Mouse (Mus musculus) limb, embryonic 14.5 days (tissue): ENCODE results near the gene Parp16. TPM values are rescaled to one million over a fixed set of nuclear protein-coding genes. Genes with fewer than 3 reads are reported as not detected.

Source experiments
- ATAC-seq: fragments of 200-750 bp; cut with Nextera tagmentation; 2 replicates; pipeline ENCODE4 v1.8.0; 2017; ENCODE audit warnings: low read depth, moderate number of reproducible peaks, moderate TSS enrichment; ENCODE audit not compliant: low FRiP score
- DNase-seq: peaks from one replicate; pipeline ENCODE4 v3.0.0-alpha.2; 2015; ENCODE audit warnings: low spot score
- H3K27ac ChIP-seq: fragments of 300-500 bp; sonication (generic); replicated peaks from 2 replicates; pipeline ENCODE4 v1.5.1; 2014; ENCODE audit warnings: low read depth, mild to moderate bottlenecking, low read length, moderate library complexity, mixed read lengths
- H3K27me3 ChIP-seq: fragments of 300-500 bp; sonication (generic); 2 replicates; pipeline ENCODE4 v1.6.1; 2014; ENCODE audit warnings: low read length, mixed read lengths; ENCODE audit not compliant: control insufficient read depth, insufficient read depth
- H3K36me3 ChIP-seq: fragments of 300-500 bp; sonication (generic); 2 replicates; pipeline ENCODE4 v1.6.1; 2014; ENCODE audit warnings: mild to moderate bottlenecking, low read length, moderate library complexity, mixed read lengths; ENCODE audit not compliant: control insufficient read depth, insufficient read depth
- H3K4me1 ChIP-seq: fragments of 300-500 bp; sonication (generic); 2 replicates; pipeline ENCODE4 v1.6.1; 2014; ENCODE audit warnings: antibody characterized with exemption, low read length, mixed read lengths; ENCODE audit not compliant: control insufficient read depth, insufficient read depth
- H3K4me2 ChIP-seq: fragments of 300-500 bp; sonication (generic); replicated peaks from 2 replicates; pipeline ENCODE4 v1.6.1; 2014; ENCODE audit warnings: low read depth, mild to moderate bottlenecking, low read length, moderate library complexity; ENCODE audit not compliant: severe bottlenecking
- H3K4me3 ChIP-seq: fragments of 300-500 bp; sonication (generic); replicated peaks from 2 replicates; pipeline ENCODE4 v1.5.1; 2014; ENCODE audit warnings: low read length
- H3K9ac ChIP-seq: fragments of 300-500 bp; sonication (generic); 2 replicates; pipeline ENCODE4 v1.6.1; 2014; ENCODE audit warnings: mild to moderate bottlenecking, low read depth, low read length, moderate library complexity; ENCODE audit not compliant: severe bottlenecking
- H3K9me3 ChIP-seq: fragments of 300-500 bp; sonication (generic); 2 replicates; pipeline ENCODE4 v1.6.1; 2016; ENCODE audit warnings: low read length; ENCODE audit not compliant: control insufficient read depth
- POLR2A ChIP-seq: fragments of 200-500 bp; IDR thresholded peaks from 2 replicates; pipeline ENCODE4 v1.8.0; 2012; ENCODE audit warnings: inconsistent platforms, mild to moderate bottlenecking, moderate library complexity, borderline replicate concordance; ENCODE audit not compliant: insufficient read depth, insufficient read length; ENCODE audit errors: extremely low read depth
- WGBS: fragments of 180-500 bp; shearing (Covaris S2); extraction: QIAGEN DNeasy Blood & Tissue Kit; methylation state at CpG from one replicate; pipeline ENCODE4 v1.1.7; 2014; 5-methylcytosine and 5-hydroxymethylcytosine counted together
- polyA plus RNA-seq, 2 experiments: library from polyadenylated mRNA; depleted of rRNA in 1 of 2; stranded (reverse) in 1 of 2; unstranded in 1 of 2; fragments of >200 nt; fragmentation: Nextera tagmentation in 1 of 2; extraction: Ambion mirVana in 1 of 2; gene quantifications; 2 replicates each; pipeline versions ENCODE4 v1.2.1 to v1.2.3; 2012 to 2014

The Parp16 gene
- polyA plus RNA-seq, 2 experiments: 7.6 TPM

GRCm38 (mm10) chr9:65239731-65240130 is 44.6 kb downstream of the Parp16 start:
- Histone ChIP-seq H3K36me3 (no peaks in the 10 kb centered on the region), H3K27me3 (no peaks in the 10 kb centered on the region), H3K4me2 (no peak overlapping the region), H3K27ac (no peak overlapping the region), H3K4me1 (peaks cover 6% of the 10 kb centered on the region; the same call in 1 of the 2 replicates), H3K9ac (no peak overlapping the region), H3K4me3 (no peak overlapping the region), H3K9me3 (no peaks in the 10 kb centered on the region)
- 93% methylated on average over 5 of the region's 5 CpGs for WGBS
- DNase-seq: no peak
- no peak for TF ChIP-seq POLR2A
- no peak for ATAC-seq

- 87% methylated on average over 3 of the region's 3 CpGs for WGBS
- H3K27me3 ChIP-seq: no peaks in the 10 kb centered on the region
- TF ChIP-seq POLR2A: no peak
- H3K4me1 ChIP-seq: peaks cover 6% of the 10 kb centered on the region; the same call in 1 of the 2 replicates
- no peak overlapping the region for H3K9ac ChIP-seq
- H3K27ac ChIP-seq: no peak overlapping the region
- no peak overlapping the region for H3K4me3 ChIP-seq
- H3K36me3 ChIP-seq: no peaks in the 10 kb centered on the region
- no peak for ATAC-seq
- H3K4me2 ChIP-seq: no peak overlapping the region
- DNase-seq: no peak
- no peaks in the 10 kb centered on the region for H3K9me3 ChIP-seq
These were observed 45.4 kb downstream of the Parp16 start for GRCm38 (mm10) chr9:65240587-65240986.

DNA sequence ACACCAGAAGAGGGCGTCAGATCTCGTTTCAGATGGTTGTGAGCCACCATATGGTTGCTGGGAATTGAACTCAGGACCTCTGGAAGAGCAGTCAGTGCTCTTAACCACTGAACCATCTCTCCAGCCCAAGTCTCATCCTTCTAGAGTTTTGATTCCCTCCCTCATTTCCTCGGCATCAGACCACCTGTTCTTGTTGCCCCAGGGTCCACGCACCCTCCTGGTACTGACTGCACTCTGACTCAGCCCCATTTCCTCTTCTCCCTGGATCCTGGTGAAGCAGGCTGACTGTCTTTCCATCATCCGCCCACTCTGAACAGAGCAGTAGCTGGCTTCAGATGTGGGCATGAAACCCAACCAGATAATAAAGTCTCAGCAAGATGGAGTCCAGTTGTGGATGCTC is 46.8 kb downstream of the Parp16 start:
- Histone ChIP-seq H3K27ac (no peak overlapping the region), H3K4me1 (peaks cover 6% of the 10 kb centered on the region; the same call in 1 of the 2 replicates), H3K4me3 (no peak overlapping the region), H3K9me3 (no peaks in the 10 kb centered on the region), H3K9ac (no peak overlapping the region), H3K27me3 (no peaks in the 10 kb centered on the region), H3K36me3 (no peaks in the 10 kb centered on the region), H3K4me2 (no peak overlapping the region)
- no peak for TF ChIP-seq POLR2A
- 65% methylated on average over 5 of the region's 5 CpGs for WGBS
- no peak for ATAC-seq
- no peak for DNase-seq

DNA sequence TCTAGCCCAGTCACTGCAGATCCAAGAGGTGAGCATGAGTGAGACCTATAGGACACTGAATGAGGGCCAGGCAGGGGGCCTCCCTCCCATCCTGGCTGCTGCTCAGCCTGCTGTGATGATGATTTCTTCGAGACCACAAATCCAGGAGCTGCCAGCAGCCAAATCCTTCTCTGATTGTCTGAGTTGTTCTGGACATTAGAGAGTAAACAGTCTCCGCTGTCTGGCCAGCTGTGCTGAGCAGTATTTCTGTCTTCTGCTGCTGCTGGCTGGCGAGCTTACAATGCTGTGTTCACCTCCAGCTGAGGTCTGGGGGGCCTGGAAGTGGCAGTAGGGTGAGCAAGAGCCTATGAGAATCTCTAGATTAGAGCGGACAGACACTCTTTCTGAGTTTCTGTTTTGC is 48.1 kb downstream of the Parp16 start:
- H3K4me1 ChIP-seq: peaks cover 6% of the 10 kb centered on the region; the same call in 1 of the 2 replicates
- no peaks in the 10 kb centered on the region for H3K9me3 ChIP-seq
- no peak overlapping the region for H3K4me3 ChIP-seq
- peak; percentile 25 for DNase-seq
- no peak overlapping the region for H3K4me2 ChIP-seq
- H3K36me3 ChIP-seq: no peaks in the 10 kb centered on the region
- ATAC-seq: no peak
- H3K9ac ChIP-seq: no peak overlapping the region
- 55% methylated on average over 4 of the region's 4 CpGs for WGBS
- no peak overlapping the region for H3K27ac ChIP-seq
- no peak for TF ChIP-seq POLR2A
- H3K27me3 ChIP-seq: no peaks in the 10 kb centered on the region

GRCm38 (mm10) chr9:65244036-65244806 is 49.1 kb downstream of the Parp16 start:
- 37% methylated on average over 9 of the region's 9 CpGs for WGBS
- Histone ChIP-seq H3K4me3 (no peak overlapping the region), H3K36me3 (no peaks in the 10 kb centered on the region), H3K27me3 (no peaks in the 10 kb centered on the region), H3K4me1 (no peaks in the 10 kb centered on the region; the same call in 1 of the 2 replicates), H3K9me3 (no peaks in the 10 kb centered on the region), H3K9ac (no peak overlapping the region), H3K4me2 (no peak overlapping the region), H3K27ac (no peak overlapping the region)
- TF ChIP-seq POLR2A: no peak
- DNase-seq (no peak), ATAC-seq (no peak)
